Mouse (Mus musculus) limb, embryonic 11.5 days (tissue): ENCODE measurements at regions not wholly inside any gene's neighbourhood (a gene's known extent, or its start where the extent isn't known, plus 50 kb on each side); places are given as distances from the start of the nearest gene placed in this dataset.

Experiments
- ATAC-seq: fragments of 200-750 bp; cut with Nextera tagmentation; 2 replicates; pipeline ENCODE4 v1.8.0; 2017; ENCODE audit warnings: low read depth; ENCODE audit not compliant: insufficient number of reproducible peaks, low FRiP score, low TSS enrichment
- DNase-seq: peaks from one replicate; pipeline ENCODE4 v3.0.0-alpha.2; 2015; ENCODE audit warnings: low spot score
- H3K27ac ChIP-seq: fragments of 300-500 bp; sonication (generic); replicated peaks from 2 replicates; pipeline ENCODE4 v1.5.1; 2014; ENCODE audit warnings: low read depth, mild to moderate bottlenecking, low read length
- H3K27me3 ChIP-seq: fragments of 300-500 bp; sonication (generic); 2 replicates; pipeline ENCODE4 v1.6.1; 2014; ENCODE audit warnings: mild to moderate bottlenecking, low read length, mixed read lengths; ENCODE audit not compliant: control insufficient read depth, insufficient read depth
- H3K36me3 ChIP-seq: fragments of 300-500 bp; sonication (generic); 2 replicates; pipeline ENCODE4 v1.6.1; 2014; ENCODE audit warnings: mild to moderate bottlenecking, low read length, moderate library complexity, mixed read lengths; ENCODE audit not compliant: control insufficient read depth, insufficient read depth
- H3K4me1 ChIP-seq: fragments of 300-500 bp; sonication (generic); 2 replicates; pipeline ENCODE4 v1.6.1; 2014; ENCODE audit warnings: low read length, mixed read lengths; ENCODE audit not compliant: control insufficient read depth, insufficient read depth
- H3K4me2 ChIP-seq: fragments of 300-500 bp; sonication (generic); 2 replicates; pipeline ENCODE4 v1.6.1; 2014; ENCODE audit warnings: low read depth, mild to moderate bottlenecking, moderate library complexity; ENCODE audit not compliant: severe bottlenecking
- H3K4me3 ChIP-seq: fragments of 300-500 bp; sonication (generic); 2 replicates; pipeline ENCODE4 v1.5.1; 2014; ENCODE audit warnings: low read depth, low read length
- H3K9ac ChIP-seq: fragments of 300-500 bp; sonication (generic); 2 replicates; pipeline ENCODE4 v1.6.1; 2014; ENCODE audit warnings: mild to moderate bottlenecking, low read length
- H3K9me3 ChIP-seq: fragments of 300-500 bp; sonication (generic); 2 replicates; pipeline ENCODE4 v1.6.1; 2016; ENCODE audit warnings: low read length; ENCODE audit not compliant: control insufficient read depth
- WGBS: fragments of 180-500 bp; shearing (Covaris S2); extraction: QIAGEN DNeasy Blood & Tissue Kit; methylation state at CpG from one replicate; pipeline ENCODE4 v1.1.7; 2014; 5-methylcytosine and 5-hydroxymethylcytosine counted together

DNA sequence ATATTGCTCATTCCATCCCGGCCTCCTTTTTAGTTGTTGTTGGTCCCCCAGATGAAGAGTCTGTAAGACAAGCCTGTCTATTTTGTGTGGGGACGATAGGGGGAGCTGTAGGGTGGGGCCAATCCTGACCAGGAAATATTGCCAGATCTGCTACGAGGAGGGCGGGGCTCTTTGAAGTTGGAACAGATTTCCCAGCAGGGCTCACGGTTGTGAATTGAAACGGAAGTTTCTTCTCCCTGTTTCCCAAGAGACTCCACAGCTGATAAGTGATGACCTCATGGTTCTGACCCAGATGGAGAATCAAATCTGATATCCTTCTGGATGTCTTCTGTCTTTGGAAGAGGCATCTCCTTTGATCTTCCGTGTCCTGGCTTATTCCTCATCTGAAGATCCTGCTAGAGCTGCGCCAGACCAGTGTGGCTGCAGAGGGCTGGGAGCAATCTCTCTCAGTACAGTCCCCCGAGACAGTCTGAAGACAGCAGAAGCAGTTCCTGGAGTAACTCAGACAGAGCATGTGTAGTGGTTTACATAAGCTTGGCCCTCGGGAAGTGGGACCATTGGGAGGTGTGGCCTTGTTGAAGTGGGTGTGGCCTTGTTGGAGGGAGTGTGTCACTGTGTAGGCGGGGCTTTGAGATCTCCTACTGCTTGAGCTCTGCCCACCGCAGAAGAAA, 61.9 kb upstream of the Ctbp2 start:
- Histone ChIP-seq H3K4me2 (peak overlapping the region; percentile 36; the same call in 1 of the 2 replicates), H3K9me3 (no peaks in the 10 kb centered on the region), H3K4me1 (no peaks in the 10 kb centered on the region), H3K36me3 (no peaks in the 10 kb centered on the region), H3K9ac (no peak overlapping the region), H3K4me3 (no peak overlapping the region), H3K27ac (no peak overlapping the region), H3K27me3 (no peaks in the 10 kb centered on the region)
- DNase-seq, result peak; percentile 61
- peak; percentile 67; the same call in 1 of the 2 replicates for ATAC-seq
- 10% methylated on average over 12 of the region's 12 CpGs for WGBS

DNA sequence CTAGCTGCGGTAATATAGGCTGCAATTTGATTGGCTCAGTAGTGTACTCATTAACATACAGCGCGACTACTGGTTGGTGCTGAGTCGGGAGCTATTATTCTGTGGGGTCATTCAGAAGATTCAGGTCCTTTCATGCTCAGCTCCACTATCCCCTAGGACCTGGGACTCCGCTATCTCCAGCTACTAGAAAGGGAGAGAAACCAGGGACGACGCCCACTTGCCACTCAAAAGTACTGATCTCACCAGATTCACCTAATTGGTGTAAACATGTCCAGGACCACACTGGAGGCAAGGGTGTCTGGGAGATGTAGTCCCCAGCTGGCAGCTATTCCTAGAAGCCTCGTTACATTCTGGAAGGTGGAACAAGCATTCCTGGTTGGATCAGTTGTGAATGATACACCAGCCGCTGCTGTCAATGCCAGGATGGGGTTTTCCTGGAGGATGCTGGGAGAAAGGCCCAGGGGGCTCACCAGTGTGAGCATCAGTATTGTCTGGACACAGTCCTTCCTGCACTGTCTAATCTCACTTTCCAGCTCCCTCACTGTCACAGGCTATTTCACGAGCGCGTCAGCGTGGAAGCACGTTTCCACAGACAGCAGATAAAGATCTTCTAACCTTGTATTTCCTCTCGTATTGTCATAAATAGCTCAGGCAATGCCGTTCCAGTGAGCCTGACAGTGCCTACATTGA, 60.9 kb upstream of the Ctbp2 start:
- Histone ChIP-seq H3K4me3 (no peak overlapping the region), H3K36me3 (no peaks in the 10 kb centered on the region), H3K4me1 (no peaks in the 10 kb centered on the region), H3K4me2 (no peak overlapping the region), H3K9ac (no peak overlapping the region), H3K9me3 (no peaks in the 10 kb centered on the region), H3K27me3 (no peaks in the 10 kb centered on the region), H3K27ac (no peak overlapping the region)
- DNase-seq (no peak), ATAC-seq (no peak)
- WGBS, result 61% methylated on average over 16 of the region's 16 CpGs

DNA sequence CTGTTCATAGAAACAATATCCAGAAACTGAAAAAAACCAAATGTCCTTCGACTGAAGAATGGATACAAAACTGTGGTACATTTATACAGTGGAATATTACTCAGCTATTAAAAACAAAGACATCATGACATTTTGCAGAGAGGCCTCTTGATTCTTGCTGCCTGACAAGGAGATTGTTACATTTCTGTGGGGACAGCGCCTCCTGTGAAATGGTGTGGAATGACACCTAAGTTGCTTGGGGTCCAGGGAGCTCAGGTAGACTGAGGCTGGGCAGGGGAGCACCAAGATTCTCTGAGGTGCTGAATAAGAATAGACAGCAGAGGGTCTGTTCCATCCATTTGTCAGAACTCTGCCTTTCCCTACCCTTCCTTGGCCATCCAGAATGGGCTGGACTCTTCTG, 57.2 kb upstream of the Ctbp2 start:
- Histone ChIP-seq H3K9ac (no peak overlapping the region), H3K27me3 (no peaks in the 10 kb centered on the region), H3K27ac (no peak overlapping the region)

DNA sequence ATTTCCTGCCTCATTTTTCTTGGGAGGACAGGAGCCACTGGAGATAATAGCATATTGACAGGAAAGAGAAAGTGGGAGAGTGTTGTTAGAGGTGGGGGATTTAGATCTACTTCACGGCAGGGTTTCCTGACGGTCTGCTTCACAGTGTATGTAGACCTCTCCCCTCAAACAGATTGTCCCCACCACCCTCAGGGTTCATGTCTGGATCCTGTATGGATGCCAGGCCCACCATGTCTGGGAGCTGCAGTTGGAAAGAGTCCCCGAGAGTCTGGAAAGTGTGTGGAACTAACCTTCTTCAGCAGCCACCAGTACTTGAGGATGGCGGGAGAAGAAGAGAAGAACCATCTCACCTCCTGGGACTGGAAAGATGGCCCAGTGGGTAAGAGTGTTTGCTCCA, 53.0 kb upstream of the Ctbp2 start:
- H3K9ac ChIP-seq, result no peak overlapping the region
- WGBS, result 82% methylated on average over 4 of the region's 4 CpGs
- no peaks in the 10 kb centered on the region for H3K4me1 ChIP-seq
- no peak overlapping the region for H3K4me3 ChIP-seq
- H3K27me3 ChIP-seq, result no peaks in the 10 kb centered on the region
- H3K36me3 ChIP-seq, result no peaks in the 10 kb centered on the region
- ATAC-seq (no peak), DNase-seq (no peak)
- no peaks in the 10 kb centered on the region for H3K9me3 ChIP-seq
- no peak overlapping the region for H3K4me2 ChIP-seq
- H3K27ac ChIP-seq, result no peak overlapping the region

More for the DNA sequence above, 57.2 kb upstream of the Ctbp2 start:
- ATAC-seq (no peak), DNase-seq (no peak)
- Histone ChIP-seq H3K9me3 (no peaks in the 10 kb centered on the region), H3K4me3 (no peak overlapping the region), H3K4me2 (no peak overlapping the region), H3K4me1 (no peaks in the 10 kb centered on the region), H3K36me3 (no peaks in the 10 kb centered on the region)
- 41% methylated on average over 2 of the region's 2 CpGs for WGBS

DNA sequence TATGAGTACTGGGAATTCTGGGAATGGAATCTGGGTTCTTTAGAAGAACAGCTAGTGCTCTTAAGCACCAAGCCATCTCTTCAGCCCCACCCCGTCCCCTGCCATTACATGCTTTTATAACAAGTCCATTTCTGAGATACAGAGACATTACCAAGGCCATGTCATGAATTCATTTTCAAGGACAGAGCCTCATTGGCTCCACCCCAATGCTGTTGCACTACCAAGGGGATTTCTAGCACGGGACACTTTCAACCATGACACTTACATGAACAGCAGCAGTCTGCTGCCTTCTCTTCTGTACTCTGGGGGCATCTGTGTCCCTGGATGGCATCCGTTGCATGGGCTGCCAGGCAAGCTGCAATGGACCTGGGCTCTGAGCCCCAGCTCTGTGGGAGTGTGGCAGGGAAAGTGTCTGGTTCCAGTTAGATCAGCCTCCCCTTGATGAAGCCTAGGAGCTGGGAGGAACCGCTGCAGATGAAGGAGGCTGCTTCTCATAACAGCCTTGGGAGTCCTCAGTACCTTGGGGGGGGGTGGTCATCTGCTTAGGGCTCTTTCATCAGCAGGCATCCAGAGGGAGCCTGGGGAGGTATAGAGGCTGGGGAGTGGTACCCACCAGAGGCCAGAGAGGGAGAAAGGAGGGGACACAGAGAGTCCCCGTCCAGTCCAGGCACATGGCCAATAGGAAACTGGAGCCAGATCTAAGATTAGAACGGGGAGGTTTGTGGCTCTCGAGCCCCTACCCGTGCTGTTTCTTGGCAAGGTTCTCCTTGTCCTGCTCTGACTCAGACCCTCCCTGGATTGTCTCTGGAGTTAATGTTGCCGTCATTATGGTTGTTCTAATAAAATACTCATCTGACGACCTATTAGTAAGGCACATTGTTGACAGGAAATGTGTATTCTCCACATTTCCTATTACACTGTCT, 52.4 kb upstream of the Ctbp2 start:
- no peaks in the 10 kb centered on the region for H3K4me1 ChIP-seq
- no peak overlapping the region for H3K4me2 ChIP-seq
- ATAC-seq (no peak), DNase-seq (no peak)
- WGBS, result 68% methylated on average over 10 of the region's 10 CpGs
- H3K9ac ChIP-seq, result no peak overlapping the region
- no peaks in the 10 kb centered on the region for H3K9me3 ChIP-seq
- no peak overlapping the region for H3K27ac ChIP-seq
- no peaks in the 10 kb centered on the region for H3K27me3 ChIP-seq
- H3K36me3 ChIP-seq, result no peaks in the 10 kb centered on the region
- H3K4me3 ChIP-seq, result no peak overlapping the region
